Mouse (Mus musculus) midbrain, postnatal 0 days (tissue): ENCODE measurements around the gene Prss33. TPM values are rescaled to one million over a fixed set of nuclear protein-coding genes. Genes with fewer than 3 reads are reported as not detected.

Experiments used
- ATAC-seq: fragments of 200-750 bp; cut with Nextera tagmentation; 2 replicates; pipeline ENCODE4 v1.8.0; 2017; ENCODE audit warnings: moderate number of reproducible peaks, mild to moderate bottlenecking, moderate TSS enrichment, moderate library complexity; ENCODE audit not compliant: low FRiP score
- DNase-seq: peaks from one replicate; pipeline ENCODE4 v3.0.0-alpha.2; 2015; ENCODE audit warnings: low spot score
- H3K27ac ChIP-seq: fragments of 300-500 bp; sonication (generic); 2 replicates; pipeline ENCODE4 v1.5.1; 2014; ENCODE audit warnings: low read depth, mild to moderate bottlenecking, low read length, mixed read lengths
- H3K27me3 ChIP-seq: fragments of 300-500 bp; sonication (generic); 2 replicates; pipeline ENCODE4 v1.6.1; 2014; ENCODE audit warnings: low read length, control low read depth, mixed read lengths; ENCODE audit not compliant: insufficient read depth
- H3K36me3 ChIP-seq: fragments of 300-500 bp; sonication (generic); 2 replicates; pipeline ENCODE4 v1.6.1; 2014; ENCODE audit warnings: low read length, control low read depth, mixed read lengths; ENCODE audit not compliant: insufficient read depth
- H3K4me1 ChIP-seq: fragments of 300-500 bp; sonication (generic); 2 replicates; pipeline ENCODE4 v1.6.1; 2014; ENCODE audit warnings: mild to moderate bottlenecking, control low read depth, antibody characterized with exemption, low read length, mixed read lengths; ENCODE audit not compliant: insufficient read depth
- H3K4me2 ChIP-seq: fragments of 300-500 bp; sonication (generic); 2 replicates; pipeline ENCODE4 v1.6.1; 2014; ENCODE audit warnings: low read depth, mild to moderate bottlenecking, low read length, mixed read lengths; ENCODE audit not compliant: poor library complexity, severe bottlenecking
- H3K4me3 ChIP-seq: fragments of 300-500 bp; sonication (generic); 2 replicates; pipeline ENCODE4 v1.5.1; 2014; ENCODE audit warnings: low read depth, mild to moderate bottlenecking, low read length, moderate library complexity
- H3K9ac ChIP-seq: fragments of 300-500 bp; sonication (generic); replicated peaks from 2 replicates; pipeline ENCODE4 v1.6.1; 2014; ENCODE audit warnings: mild to moderate bottlenecking, low read length, moderate library complexity, mixed read lengths; ENCODE audit not compliant: poor library complexity, severe bottlenecking
- H3K9me3 ChIP-seq: fragments of 300-500 bp; sonication (generic); 2 replicates; pipeline ENCODE4 v1.6.1; 2016; ENCODE audit warnings: low read length, control low read depth
- CTCF ChIP-seq: IDR thresholded peaks from 2 replicates; pipeline ENCODE4 v1.5.1; 2016; ENCODE audit warnings: antibody characterized with exemption, mild to moderate bottlenecking
- WGBS: fragments of 180-500 bp; shearing (Covaris S2); extraction: QIAGEN DNeasy Blood & Tissue Kit; methylation state at CpG from one replicate; pipeline ENCODE4 v1.1.7; 2014; 5-methylcytosine and 5-hydroxymethylcytosine counted together
- polyA plus RNA-seq: library from polyadenylated mRNA; unstranded; fragments of >200 nt; fragmentation: Nextera tagmentation; extraction: Ambion mirVana; gene quantifications from 2 replicates; pipeline ENCODE4 v1.2.1, GENCODE M21; 2015
- total RNA-seq: library from RNA; depleted of rRNA; stranded (reverse); fragments of >200 nt; gene quantifications from 2 replicates; pipeline ENCODE4 v1.2.3, GENCODE M21; 2014

Gene Prss33
- total and polyA plus RNA-seq, 2 experiments from 2014 or later: not detected

DNA sequence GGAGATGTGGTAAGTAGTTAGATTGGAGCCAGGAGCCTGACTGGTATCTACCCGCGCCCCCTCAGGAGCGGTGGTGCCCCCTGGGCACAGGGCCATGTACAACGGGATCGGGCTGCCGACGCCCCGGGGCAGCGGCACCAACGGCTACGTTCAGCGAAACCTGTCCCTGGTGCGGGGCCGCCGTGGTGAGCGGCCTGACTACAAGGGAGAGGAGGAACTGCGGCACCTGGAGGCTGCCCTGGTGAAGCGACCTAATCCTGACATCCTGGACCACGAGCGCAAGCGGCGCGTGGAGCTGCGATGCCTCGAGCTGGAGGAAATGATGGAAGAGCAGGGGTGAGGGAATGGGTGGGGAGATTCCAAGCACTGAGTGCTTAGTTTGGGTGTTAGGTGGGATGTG lies 29.0 kb downstream of the Prss33 start:
- Histone ChIP-seq H3K27ac (no peak overlapping the region), H3K27me3 (no peaks in the 10 kb centered on the region), H3K36me3 (peaks cover 29% of the 10 kb centered on the region), H3K4me3 (no peak overlapping the region), H3K4me2 (peak overlapping the region; percentile 28; the same call in 1 of the 2 replicates), H3K9ac (no peak overlapping the region), H3K9me3 (no peaks in the 10 kb centered on the region), H3K4me1 (peaks cover 5% of the 10 kb centered on the region; the same call in 1 of the 2 replicates)
- WGBS: 76% methylated on average over 25 of the region's 25 CpGs
- no peak for TF ChIP-seq CTCF
- DNase-seq (no peak), ATAC-seq (no peak)

DNA sequence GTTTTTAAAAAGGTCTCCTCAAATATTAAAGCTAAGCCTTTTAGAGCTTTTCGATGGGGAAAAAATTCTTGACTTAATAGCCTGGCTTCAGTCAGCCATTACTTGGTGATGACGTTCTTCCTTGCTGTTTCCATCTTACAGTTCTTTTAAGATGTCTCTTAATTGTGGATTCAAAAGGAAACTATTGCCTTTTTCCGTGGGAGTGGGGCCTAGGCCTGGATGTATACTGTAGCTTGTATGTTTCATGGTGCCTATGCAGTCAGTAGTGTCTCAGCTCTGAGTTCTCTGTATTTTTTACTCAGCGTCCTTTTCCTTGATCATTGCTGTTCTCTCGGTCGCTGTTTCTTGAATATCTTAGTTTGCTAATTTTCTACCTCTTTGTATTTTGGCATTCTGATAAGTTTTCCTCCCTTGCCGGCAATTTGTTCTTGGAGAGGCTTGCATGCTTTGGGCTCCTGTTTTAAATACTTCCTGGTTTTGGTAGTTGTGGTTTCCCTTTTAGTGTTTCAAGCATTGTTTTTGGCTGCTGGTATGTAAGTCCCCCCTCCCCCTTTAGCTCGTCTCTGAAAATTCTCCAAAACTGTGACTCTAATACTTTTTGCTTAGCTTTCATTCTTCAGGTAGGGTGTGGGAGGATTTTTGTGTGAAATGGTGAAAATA lies 31.3 kb downstream of the Prss33 start:
- H3K27ac ChIP-seq: no peak overlapping the region

DNA sequence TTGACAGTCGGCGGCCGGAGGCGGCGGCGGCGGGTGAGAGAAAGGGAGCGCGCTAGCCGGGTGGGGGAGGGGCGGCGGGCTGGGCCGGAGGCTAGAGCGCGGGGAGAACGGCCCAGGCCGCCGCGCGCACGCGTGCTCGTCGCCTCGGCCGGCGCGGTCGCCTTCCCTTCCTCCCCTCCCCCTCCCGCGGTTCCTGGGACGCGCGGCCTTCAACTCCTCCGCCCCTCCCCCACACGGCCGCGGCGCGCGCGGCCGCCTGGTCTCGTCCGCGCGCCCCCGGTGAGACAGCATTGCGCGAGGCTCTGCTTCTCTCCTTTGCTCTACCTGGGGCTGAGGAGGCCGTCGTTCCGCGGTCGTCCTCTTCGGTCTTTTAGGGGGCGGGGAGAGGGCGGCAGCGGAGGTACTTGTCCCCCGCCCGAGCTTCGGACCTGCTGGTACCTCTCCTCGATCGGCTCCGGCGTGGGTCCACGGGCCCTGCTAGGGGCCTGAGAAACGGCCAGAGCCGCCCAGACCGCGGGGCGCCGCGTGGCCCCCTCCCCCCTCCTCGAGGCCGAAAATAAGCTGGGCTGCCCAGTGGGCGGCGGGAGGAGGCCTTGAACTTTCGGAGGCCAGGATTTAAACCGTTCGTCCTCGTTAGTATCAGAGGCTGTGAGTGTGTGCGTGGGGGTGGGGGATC lies 32.4 kb downstream of the Prss33 start:
- Histone ChIP-seq H3K27me3 (no peaks in the 10 kb centered on the region), H3K9ac (peak overlapping the region; percentile 85), H3K4me1 (peaks cover 5% of the 10 kb centered on the region; the same call in 1 of the 2 replicates), H3K4me3 (peak overlapping the region; percentile 84), H3K27ac (peak overlapping the region; percentile 98), H3K36me3 (peaks cover 5% of the 10 kb centered on the region; the same call in 1 of the 2 replicates), H3K9me3 (no peaks in the 10 kb centered on the region), H3K4me2 (peak overlapping the region; percentile 74)
- DNase-seq: peak; percentile 87
- ATAC-seq: peak; percentile 58
- under 1% methylated on average over 45 of the region's 83 CpGs for WGBS
- TF ChIP-seq CTCF: no peak

More for the DNA sequence above, 31.3 kb downstream of the Prss33 start:
- Histone ChIP-seq H3K9ac (peak overlapping the region; percentile 85), H3K4me3 (peak overlapping the region; percentile 84), H3K9me3 (no peaks in the 10 kb centered on the region), H3K27me3 (no peaks in the 10 kb centered on the region), H3K4me2 (peak overlapping the region; percentile 74), H3K4me1 (peaks cover 5% of the 10 kb centered on the region; the same call in 1 of the 2 replicates), H3K36me3 (peaks cover 13% of the 10 kb centered on the region)
- DNase-seq (no peak), ATAC-seq (no peak)
- TF ChIP-seq CTCF: no peak
- WGBS: 2% methylated on average over 8 of the region's 8 CpGs

DNA sequence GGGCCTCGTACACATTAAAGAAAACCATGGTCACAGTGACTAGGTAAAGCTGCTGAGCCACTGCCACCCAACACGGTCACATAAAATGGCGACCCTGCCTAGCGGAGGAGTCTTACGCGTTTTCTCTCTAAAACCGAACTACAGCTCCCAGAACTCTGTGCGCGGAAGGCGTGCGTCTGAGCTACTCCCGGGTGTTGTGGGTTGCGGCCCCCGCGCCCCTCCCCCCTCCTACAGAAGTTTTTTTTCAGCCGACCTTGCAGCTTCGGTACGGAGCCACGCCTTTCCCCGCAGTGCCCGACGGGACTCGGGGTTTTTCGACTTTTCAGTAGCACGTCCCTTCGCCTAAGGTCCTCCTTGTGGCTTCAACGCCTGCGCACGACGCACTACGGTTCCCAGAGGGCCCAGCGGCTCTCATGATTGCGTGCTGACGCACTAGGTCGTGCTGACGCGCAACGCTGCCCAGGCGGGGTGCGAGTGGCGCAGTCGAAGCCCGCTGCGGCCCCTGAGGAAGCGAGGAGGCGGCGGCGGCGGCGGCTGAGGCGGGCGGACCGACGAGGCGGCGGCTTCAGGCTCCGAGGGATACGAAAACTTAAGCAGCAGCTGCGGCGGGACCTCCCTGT lies 33.0 kb downstream of the Prss33 start:
- ATAC-seq (peak; percentile 98), DNase-seq (peak; percentile 100)
- Histone ChIP-seq H3K4me1 (peaks cover 5% of the 10 kb centered on the region; the same call in 1 of the 2 replicates), H3K36me3 (peaks cover under 1% of the 10 kb centered on the region; the same call in 1 of the 2 replicates), H3K9ac (peak overlapping the region; percentile 85), H3K4me2 (peak overlapping the region; percentile 74), H3K27me3 (no peaks in the 10 kb centered on the region), H3K27ac (peak overlapping the region; percentile 98), H3K4me3 (peak overlapping the region; percentile 84), H3K9me3 (no peaks in the 10 kb centered on the region)
- WGBS: 0% methylated on average over 59 of the region's 60 CpGs
- TF ChIP-seq CTCF: 0 out of 2 replicates have a peak, but pooled peaks have one; percentile 1

DNA sequence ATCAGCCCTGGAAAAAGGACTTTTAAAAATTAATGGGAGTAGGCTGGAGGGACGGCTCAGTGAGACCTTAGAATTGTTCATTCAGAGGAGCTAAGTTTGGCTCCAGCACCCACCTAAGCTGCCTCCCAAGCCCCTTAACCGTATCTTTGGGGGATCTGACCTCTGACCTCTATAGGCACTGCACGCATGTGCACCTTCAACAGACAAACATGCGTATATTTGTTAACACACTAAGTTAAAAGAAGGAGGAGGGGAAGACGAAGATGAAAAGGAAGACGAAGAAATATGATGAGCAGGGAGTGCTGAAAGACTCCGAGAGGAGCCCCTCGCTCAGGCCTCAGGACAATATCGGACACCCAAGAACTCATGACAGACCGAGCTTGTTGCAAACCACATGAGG lies 34.2 kb downstream of the Prss33 start:
- no peak overlapping the region for H3K9ac ChIP-seq

More for the DNA sequence above, 34.2 kb downstream of the Prss33 start:
- Histone ChIP-seq H3K4me3 (no peak overlapping the region), H3K4me2 (no peak overlapping the region), H3K9me3 (no peaks in the 10 kb centered on the region), H3K27ac (no peak overlapping the region), H3K36me3 (no peaks in the 10 kb centered on the region), H3K27me3 (no peaks in the 10 kb centered on the region), H3K4me1 (peaks cover 5% of the 10 kb centered on the region; the same call in 1 of the 2 replicates)
- DNase-seq (no peak), ATAC-seq (no peak)
- WGBS: 94% methylated on average over 10 of the region's 10 CpGs
- TF ChIP-seq CTCF: no peak
